In the genomic region with DNA sequence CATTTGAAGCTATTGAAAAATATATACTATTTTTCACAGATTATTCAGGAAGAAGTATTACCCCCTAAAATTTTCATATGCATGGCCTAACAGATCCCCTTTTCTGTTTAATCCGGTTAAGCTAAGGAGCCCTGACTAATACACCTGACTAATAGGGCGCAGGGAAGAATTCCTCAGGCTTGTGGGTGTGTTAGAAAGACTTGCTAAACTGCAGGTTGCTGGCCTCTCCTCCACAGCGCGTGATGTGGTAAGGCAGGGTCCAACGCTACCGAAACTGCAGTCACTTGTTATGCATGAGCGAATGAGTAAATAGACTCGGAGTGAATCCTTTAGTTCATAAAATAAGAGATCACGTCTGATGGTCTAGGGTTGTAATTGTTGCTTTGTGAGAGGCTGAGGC, we compare ENCODE assay signal across 25 mouse cellular contexts.
DNase-seq lines count a peak whose midpoint lies in the region; ATAC-seq lines count a peak whose summit lies in the region.
"Had no signal": no experiment of that assay in that cellular context is flagged by ENCODE, and none has a peak within 500 bp of the region (broad histone marks: within the 10 kb centered on the region; RNA-seq: fewer than 3 reads in every experiment).

No protein-coding gene starts in this region.

- H3K4me1 ChIP-seq in kidney, embryonic 14.5 days (ENCODE audit: control insufficient read depth, insufficient read depth, low read length) = peaks cover 10% of the 10 kb centered on the region; the same call in 1 of the 2 replicates
- H3K4me1 ChIP-seq in midbrain, embryonic 11.5 days (ENCODE audit: control insufficient read depth, insufficient read depth, low read length) = no peaks in the 10 kb centered on the region
- H3K4me1 ChIP-seq in midbrain, embryonic 16.5 days (ENCODE audit: control insufficient read depth, insufficient read depth, low read length) = no peaks in the 10 kb centered on the region
- H3K4me1 ChIP-seq in embryonic facial prominence, embryonic 13.5 days = 0 out of 2 replicates have a peak, but pooled peaks cover 2% of the 10 kb centered on the region
- H3K4me1 ChIP-seq: embryonic facial prominence, embryonic 15.5 days; hindbrain, embryonic 12.5 days; hindbrain, embryonic 15.5 days had no signal

- no peaks in the 10 kb centered on the region for H3K27me3 ChIP-seq in kidney, embryonic 14.5 days (ENCODE audit: control insufficient read depth, insufficient read depth, low read length)
- H3K27me3 ChIP-seq in midbrain, embryonic 11.5 days (ENCODE audit: control insufficient read depth, insufficient read depth, low read length) = no peaks in the 10 kb centered on the region; the same call in 1 of the 2 replicates
- no peaks in the 10 kb centered on the region for H3K27me3 ChIP-seq in midbrain, embryonic 16.5 days (ENCODE audit: control insufficient read depth, insufficient read depth, low read depth, low read length)
- no peaks in the 10 kb centered on the region for H3K27me3 ChIP-seq in embryonic facial prominence, embryonic 13.5 days
- H3K27me3 ChIP-seq: CH12.LX; embryonic facial prominence, embryonic 15.5 days; heart, embryonic 13.5 days; hindbrain, embryonic 15.5 days; Patski had no signal

- H3K9me3 ChIP-seq in kidney, embryonic 14.5 days (ENCODE audit: control insufficient read depth, low read length) = no peaks in the 10 kb centered on the region; the same call in 1 of the 2 replicates
- no peaks in the 10 kb centered on the region for H3K9me3 ChIP-seq in midbrain, embryonic 11.5 days (ENCODE audit: control insufficient read depth, low read length)
- no peaks in the 10 kb centered on the region for H3K9me3 ChIP-seq in midbrain, embryonic 16.5 days (replicated peaks; ENCODE audit: control insufficient read depth, low read length, poor library complexity, severe bottlenecking)
- no peaks in the 10 kb centered on the region for H3K9me3 ChIP-seq in embryonic facial prominence, embryonic 13.5 days
- H3K9me3 ChIP-seq: embryonic facial prominence, embryonic 15.5 days; G1E; heart, embryonic 10.5 days; heart, embryonic 13.5 days; hindbrain, embryonic 12.5 days; hindbrain, embryonic 15.5 days had no signal

- ATAC-seq in kidney, embryonic 14.5 days (ENCODE audit: low FRiP score, low TSS enrichment) = no peak
- no peak for ATAC-seq in midbrain, embryonic 11.5 days (ENCODE audit: low FRiP score)
- ATAC-seq in midbrain, embryonic 16.5 days = no peak
- ATAC-seq in embryonic facial prominence, embryonic 13.5 days (ENCODE audit: insufficient number of reproducible peaks, insufficient read depth, low FRiP score, low TSS enrichment, low read depth) = 0 out of 2 replicates have a peak, but pooled peaks have one; percentile 26
- ATAC-seq: forebrain, embryonic 14.5 days; Patski had no signal

- no peaks in the 10 kb centered on the region for H3K36me3 ChIP-seq in kidney, embryonic 14.5 days (ENCODE audit: control insufficient read depth, insufficient read depth, low read length)
- H3K36me3 ChIP-seq in midbrain, embryonic 11.5 days (ENCODE audit: control insufficient read depth, insufficient read depth, low read length) = no peaks in the 10 kb centered on the region
- no peaks in the 10 kb centered on the region for H3K36me3 ChIP-seq in midbrain, embryonic 16.5 days (ENCODE audit: control insufficient read depth, insufficient read depth, low read length)
- H3K36me3 ChIP-seq in embryonic facial prominence, embryonic 13.5 days = no peaks in the 10 kb centered on the region
- H3K36me3 ChIP-seq: embryonic facial prominence, embryonic 15.5 days; G1E; heart, embryonic 10.5 days; heart, embryonic 13.5 days; hindbrain, embryonic 12.5 days; hindbrain, embryonic 15.5 days had no signal

- intact Hi-C loops in heart, postnatal 14 days (cut with DNase I) = no loop called here

- no peak overlapping the region for H3K9ac ChIP-seq in kidney, embryonic 14.5 days (ENCODE audit: low read depth, low read length)
- no peak overlapping the region for H3K9ac ChIP-seq in midbrain, embryonic 11.5 days (ENCODE audit: low read length)
- no peak overlapping the region for H3K9ac ChIP-seq in midbrain, embryonic 16.5 days (ENCODE audit: low read depth, low read length)
- H3K9ac ChIP-seq in embryonic facial prominence, embryonic 13.5 days = no peak overlapping the region
- H3K9ac ChIP-seq: embryonic facial prominence, embryonic 15.5 days; heart, embryonic 13.5 days; hindbrain, embryonic 12.5 days; hindbrain, embryonic 15.5 days had no signal

- H3K4me3 ChIP-seq in kidney, embryonic 14.5 days (ENCODE audit: low read length) = no peak overlapping the region
- no peak overlapping the region for H3K4me3 ChIP-seq in midbrain, embryonic 11.5 days (ENCODE audit: low read depth, low read length)
- H3K4me3 ChIP-seq in midbrain, embryonic 16.5 days (ENCODE audit: low read depth, low read length) = no peak overlapping the region
- H3K4me3 ChIP-seq in embryonic facial prominence, embryonic 13.5 days = no peak overlapping the region
- H3K4me3 ChIP-seq: embryonic facial prominence, embryonic 15.5 days; heart, adult 2 months; heart, embryonic 10.5 days; heart, embryonic 13.5 days; hindbrain, embryonic 12.5 days; hindbrain, embryonic 15.5 days had no signal

- H3K27ac ChIP-seq in kidney, embryonic 14.5 days (ENCODE audit: low read depth, low read length) = no peak overlapping the region
- H3K27ac ChIP-seq in midbrain, embryonic 11.5 days (ENCODE audit: low read depth, low read length) = no peak overlapping the region
- no peak overlapping the region for H3K27ac ChIP-seq in midbrain, embryonic 16.5 days (ENCODE audit: low read length)
- no peak overlapping the region for H3K27ac ChIP-seq in embryonic facial prominence, embryonic 13.5 days
- H3K27ac ChIP-seq: embryonic facial prominence, embryonic 15.5 days; heart, adult 2 months; heart, embryonic 10.5 days; heart, embryonic 13.5 days; hindbrain, embryonic 12.5 days; hindbrain, embryonic 15.5 days had no signal

- 77% methylated on average over 9 of the region's 9 CpGs for WGBS in kidney, embryonic 14.5 days
- 90% methylated on average over 9 of the region's 9 CpGs for WGBS in midbrain, embryonic 11.5 days
- WGBS in midbrain, embryonic 16.5 days = 81% methylated on average over 9 of the region's 9 CpGs
- 92% methylated on average over 9 of the region's 9 CpGs for WGBS in embryonic facial prominence, embryonic 13.5 days

- peak; percentile 74 for DNase-seq in heart, adult 11 months
- DNase-seq in heart, postnatal 14 days = no peak
- peak; percentile 64 for DNase-seq in kidney, adult 9 months
- peak; percentile 76 for DNase-seq in midbrain, embryonic 11.5 days (ENCODE audit: low spot score, missing footprints)
- DNase-seq: adrenal gland, adult 2 months; adrenal gland, postnatal 14 days; B cell, adult 2 months; cerebellum, adult 11 months; cerebellum, adult 2 months; cerebellum, adult 9-11 months; cerebellum, postnatal 25 days; gastrocnemius, postnatal 25 days; heart, adult 2 months had no signal

- no peak overlapping the region for H3K4me2 ChIP-seq in kidney, embryonic 14.5 days (replicated peaks; ENCODE audit: low read depth, low read length)
- H3K4me2 ChIP-seq in midbrain, embryonic 11.5 days = no peak overlapping the region
- no peak overlapping the region for H3K4me2 ChIP-seq in midbrain, embryonic 16.5 days (ENCODE audit: low read length)
- no peak overlapping the region for H3K4me2 ChIP-seq in embryonic facial prominence, embryonic 13.5 days
- H3K4me2 ChIP-seq: embryonic facial prominence, embryonic 15.5 days; heart, embryonic 13.5 days; hindbrain, embryonic 12.5 days; hindbrain, embryonic 15.5 days had no signal

Comparison
In these comparisons a context has a peak if more than half of its experiments do, and no peak if none do; other contexts are left out.
1. DNase-seq: peak in heart, adult 11 months (single experiment), kidney, adult 9 months (single experiment) and midbrain, embryonic 11.5 days (single experiment); none in heart, postnatal 14 days (0 of 2).